Mouse (Mus musculus) MEL (cell line): ENCODE data around the gene Grm2.

Source experiments
- CHD1 ChIP-seq: IDR thresholded peaks from 2 replicates; pipeline ENCODE4 v1.6.1; 2012; ENCODE audit warnings: low read depth, mild to moderate bottlenecking, inconsistent platforms, low read length, improper control_type of control experiment
- CHD2 ChIP-seq: IDR thresholded peaks from 2 replicates; pipeline ENCODE4 v1.6.1; 2011; ENCODE audit warnings: low read length, improper control_type of control experiment
- CTCF ChIP-seq, 3 experiments: IDR thresholded peaks in 2 of 3; conservative IDR thresholded peaks in 1 of 3; 2 replicates each; pipeline ENCODE4 v1.5.1; 2011 to 2012; ENCODE audit warnings: low read length in 3 of 3, low read depth in 2 of 3, mild to moderate bottlenecking in 2 of 3, improper control_type of control experiment in 1 of 3, inconsistent platforms in 1 of 3, mixed read lengths in 1 of 3, moderate library complexity in 1 of 3; ENCODE audit not compliant: control insufficient read depth in 1 of 3, insufficient read depth in 1 of 3, poor library complexity in 1 of 3, severe bottlenecking in 1 of 3
- EP300 ChIP-seq, 2 experiments: IDR thresholded peaks; 2 replicates each; pipeline ENCODE4 v1.6.1; 2011; ENCODE audit warnings: improper control_type of control experiment in 2 of 2, low read length in 2 of 2, low read depth in 1 of 2, mild to moderate bottlenecking in 1 of 2
- NELFE ChIP-seq: IDR thresholded peaks from 2 replicates; pipeline ENCODE4 v1.6.1; 2011; ENCODE audit warnings: low read depth, low read length, improper control_type of control experiment
- POLR2A ChIP-seq, 2 experiments: IDR thresholded peaks; 2 replicates each; pipeline ENCODE4 v1.6.1; 2011 to 2012; ENCODE audit warnings: low read length in 2 of 2, mild to moderate bottlenecking in 2 of 2, control low read depth in 1 of 2, improper control_type of control experiment in 1 of 2, low read depth in 1 of 2, moderate library complexity in 1 of 2; ENCODE audit not compliant: control insufficient read depth in 1 of 2, insufficient read depth in 1 of 2, poor library complexity in 1 of 2
- SMC3 ChIP-seq: IDR thresholded peaks from 2 replicates; pipeline ENCODE4 v1.6.1; 2011; ENCODE audit warnings: low read depth, low read length, improper control_type of control experiment
- USF1 ChIP-seq: IDR thresholded peaks from 2 replicates; pipeline ENCODE4 v1.6.1; 2014; ENCODE audit warnings: low read depth, mild to moderate bottlenecking, inconsistent platforms, low read length, improper control_type of control experiment, moderate library complexity
- ZMIZ1 ChIP-seq: IDR thresholded peaks from 2 replicates; pipeline ENCODE4 v1.6.1; 2012; ENCODE audit warnings: low read depth, mild to moderate bottlenecking, inconsistent platforms, low read length, improper control_type of control experiment, moderate library complexity
- ZNF384 ChIP-seq: IDR thresholded peaks from 2 replicates; pipeline ENCODE4 v1.6.1; 2012; ENCODE audit warnings: low read depth, mild to moderate bottlenecking, inconsistent platforms, low read length, improper control_type of control experiment

GRCm38 (mm10) chr9:106677702-106678101, 21.8 kb upstream of the Grm2 start:
- no peak for TF ChIP-seq POLR2A (IDR thresholded peaks at IDR 0.05; ENCODE audit: control insufficient read depth in 1 of 2, insufficient read depth in 1 of 2, low read depth in 1 of 2, low read length in 2 of 2, poor library complexity in 1 of 2)
- TF ChIP-seq NELFE = no peak
- TF ChIP-seq ZNF384 = no peak
- TF ChIP-seq CTCF (IDR thresholded peaks at IDR 0.05 in 2 of 3, conservative IDR thresholded peaks at IDR 0.05 in 1 of 3; ENCODE audit: control insufficient read depth in 1 of 3, insufficient read depth in 1 of 3, low read depth in 2 of 3, low read length in 3 of 3, poor library complexity in 1 of 3, severe bottlenecking in 1 of 3) = no peak
- no peak for TF ChIP-seq SMC3
- TF ChIP-seq CHD2 = no peak
- no peak for TF ChIP-seq EP300 (IDR thresholded peaks at IDR 0.05; ENCODE audit: low read depth in 1 of 2, low read length in 2 of 2)
- TF ChIP-seq ZMIZ1 = no peak
- no peak for TF ChIP-seq CHD1
- no peak for TF ChIP-seq USF1
